ENCODE assay signal across 10 mouse cellular contexts in genomic region chr11:69109032-69109900, GRCm38 (mm10). TPM values are rescaled to one million over a fixed set of nuclear protein-coding genes. Genes with fewer than 3 reads are reported as not detected.
DNase-seq lines count a peak whose midpoint lies in the region; ATAC-seq lines count a peak whose summit lies in the region.
"Had no signal": no experiment of that assay in that cellular context is flagged by ENCODE, and none has a peak within 500 bp of the region (broad histone marks: within the 10 kb centered on the region; RNA-seq: fewer than 3 reads in every experiment).

No protein-coding gene starts in this region.

- H3K27me3 ChIP-seq in hindbrain, embryonic 13.5 days, result peaks cover 24% of the 10 kb centered on the region; the same call in 1 of the 2 replicates
- H3K27me3 ChIP-seq in hindbrain, embryonic 14.5 days (ENCODE audit: control insufficient read depth, insufficient read depth, low read length), result no peaks in the 10 kb centered on the region
- H3K27me3 ChIP-seq in stomach, embryonic 15.5 days (replicated peaks), result no peaks in the 10 kb centered on the region

- peaks cover 11% of the 10 kb centered on the region for H3K4me1 ChIP-seq in hindbrain, embryonic 13.5 days (replicated peaks)
- H3K4me1 ChIP-seq in hindbrain, embryonic 14.5 days (replicated peaks; ENCODE audit: control insufficient read depth, insufficient read depth, low read length), result no peaks in the 10 kb centered on the region
- H3K4me1 ChIP-seq in stomach, embryonic 15.5 days, result peaks cover 9% of the 10 kb centered on the region; the same call in 1 of the 2 replicates

- ATAC-seq in cerebellum, adult (ENCODE audit: insufficient number of reproducible peaks, low FRiP score, low TSS enrichment), result no peak
- 0 out of 2 replicates have a peak, but pooled peaks have one; percentile 44 for ATAC-seq in hindbrain, embryonic 13.5 days (ENCODE audit: low FRiP score)
- ATAC-seq in hindbrain, embryonic 14.5 days (ENCODE audit: low FRiP score), result no peak
- ATAC-seq in stomach, embryonic 15.5 days (ENCODE audit: insufficient read depth, low FRiP score, low read depth), result no peak
- ATAC-seq: forebrain, embryonic 16.5 days had no signal

- H3K4me3 ChIP-seq in hindbrain, embryonic 13.5 days, result no peak overlapping the region
- no peak overlapping the region for H3K4me3 ChIP-seq in hindbrain, embryonic 14.5 days (replicated peaks; ENCODE audit: low read length)
- H3K4me3 ChIP-seq in stomach, embryonic 15.5 days (replicated peaks), result no peak overlapping the region

- DNase-seq in cerebellum, adult 11-12 months, result peak; percentile 54
- no peak for DNase-seq in hindbrain, embryonic 14.5 days (ENCODE audit: low spot score)
- peak; percentile 7 for DNase-seq in right cerebral cortex, postnatal 25 days
- DNase-seq in right cerebral cortex, adult 18-20 months, result no peak
- no peak for DNase-seq in layer of hippocampus, postnatal 10 days (ENCODE audit: low spot score in 2 of 2)

- no peak overlapping the region for H3K27ac ChIP-seq in hindbrain, embryonic 13.5 days
- no peak overlapping the region for H3K27ac ChIP-seq in hindbrain, embryonic 14.5 days
- 0 out of 2 replicates have a peak overlapping the region, but pooled peaks have one; percentile 63 for H3K27ac ChIP-seq in stomach, embryonic 15.5 days

- no peak overlapping the region for H3K4me2 ChIP-seq in hindbrain, embryonic 13.5 days
- H3K4me2 ChIP-seq in hindbrain, embryonic 14.5 days (replicated peaks), result no peak overlapping the region
- no peak overlapping the region for H3K4me2 ChIP-seq in stomach, embryonic 15.5 days

- 86% methylated on average over 13 of the region's 13 CpGs for WGBS in hindbrain, embryonic 13.5 days
- 81% methylated on average over 13 of the region's 13 CpGs for whole genome bisulfite sequencing in hindbrain, embryonic 14.5 days
- 79% methylated on average over 13 of the region's 13 CpGs for WGBS in stomach, embryonic 15.5 days

- no peak overlapping the region for H3K9ac ChIP-seq in hindbrain, embryonic 13.5 days
- H3K9ac ChIP-seq in hindbrain, embryonic 14.5 days, result no peak overlapping the region
- no peak overlapping the region for H3K9ac ChIP-seq in stomach, embryonic 15.5 days

- peaks cover 53% of the 10 kb centered on the region for H3K36me3 ChIP-seq in hindbrain, embryonic 13.5 days
- H3K36me3 ChIP-seq in hindbrain, embryonic 14.5 days (replicated peaks; ENCODE audit: control insufficient read depth, insufficient read depth), result peaks cover 50% of the 10 kb centered on the region
- peaks cover 48% of the 10 kb centered on the region for H3K36me3 ChIP-seq in stomach, embryonic 15.5 days

- no peaks in the 10 kb centered on the region for H3K9me3 ChIP-seq in hindbrain, embryonic 13.5 days
- no peaks in the 10 kb centered on the region for H3K9me3 ChIP-seq in hindbrain, embryonic 14.5 days (ENCODE audit: control insufficient read depth, low read length)
- H3K9me3 ChIP-seq in stomach, embryonic 15.5 days, result no peaks in the 10 kb centered on the region

RNA-seq across cellular contexts. Expression of gene Hes7, which starts 10.9 kb away (rescaled TPM):
- polyA plus RNA-seq in hindbrain, embryonic 13.5 days (2015; fragmentation: Nextera tagmentation; extraction: Ambion mirVana), result 0.26 and 0.35 TPM in 2 replicates
- 0.43 and 0.52 TPM in 2 replicates for polyA plus RNA-seq in hindbrain, embryonic 14.5 days (2014; fragmentation: Nextera tagmentation; extraction: Ambion mirVana)
- polyA plus RNA-seq in stomach, embryonic 15.5 days (2015; fragmentation: Nextera tagmentation; extraction: Ambion mirVana), result 0.76 and 1.0 TPM in 2 replicates
- under 1 TPM; 0.54 to 0.96 TPM for total RNA-seq in layer of hippocampus, postnatal 10 days (2021)

RNA-seq across cellular contexts. Expression of gene 9130213A22Rik, which starts 13.1 kb away (rescaled TPM):
- 0.13 and 0.25 TPM in 2 replicates for polyA plus RNA-seq in hindbrain, embryonic 13.5 days (2015; fragmentation: Nextera tagmentation; extraction: Ambion mirVana)
- 0.39 and 0.56 TPM in 2 replicates for polyA plus RNA-seq in hindbrain, embryonic 14.5 days (2014; fragmentation: Nextera tagmentation; extraction: Ambion mirVana)
- 0.37 TPM in 2 replicates for polyA plus RNA-seq in stomach, embryonic 15.5 days (2015; fragmentation: Nextera tagmentation; extraction: Ambion mirVana)
- under 1 TPM; 0.59 to 0.89 TPM for total RNA-seq in layer of hippocampus, postnatal 10 days (2021)

RNA-seq across cellular contexts. Expression of gene Per1, which starts 14.2 kb away (rescaled TPM):
- polyA plus RNA-seq in hindbrain, embryonic 13.5 days (2015; fragmentation: Nextera tagmentation; extraction: Ambion mirVana), result 7.4 and 9.4 TPM in 2 replicates
- 9.6 and 10.1 TPM in 2 replicates for polyA plus RNA-seq in hindbrain, embryonic 14.5 days (2014; fragmentation: Nextera tagmentation; extraction: Ambion mirVana)
- 15.4 and 20.3 TPM in 2 replicates for polyA plus RNA-seq in stomach, embryonic 15.5 days (2015; fragmentation: Nextera tagmentation; extraction: Ambion mirVana)
- 10 to 100 TPM; 54.4 to 67.2 TPM for total RNA-seq in layer of hippocampus, postnatal 10 days (2021)

RNA-seq across cellular contexts. Expression of gene Aloxe3, which starts 16.4 kb away (rescaled TPM):
- 0.71 and 1.3 TPM in 2 replicates for polyA plus RNA-seq in hindbrain, embryonic 13.5 days (2015; fragmentation: Nextera tagmentation; extraction: Ambion mirVana)
- 4.3 and 4.9 TPM in 2 replicates for polyA plus RNA-seq in hindbrain, embryonic 14.5 days (2014; fragmentation: Nextera tagmentation; extraction: Ambion mirVana)
- 0.27 and 1.2 TPM in 2 replicates for polyA plus RNA-seq in stomach, embryonic 15.5 days (2015; fragmentation: Nextera tagmentation; extraction: Ambion mirVana)
- total RNA-seq in layer of hippocampus, postnatal 10 days (2021), result 1 to 10 TPM; 5.8 to 6.6 TPM
- total RNA-seq: neutrophil, adult 5-6 weeks had no signal

RNA-seq across cellular contexts. Expression of gene Vamp2, which starts 21.0 kb away (rescaled TPM):
- 217 and 227 TPM in 2 replicates for polyA plus RNA-seq in hindbrain, embryonic 13.5 days (2015; fragmentation: Nextera tagmentation; extraction: Ambion mirVana)
- 324 and 368 TPM in 2 replicates for polyA plus RNA-seq in hindbrain, embryonic 14.5 days (2014; fragmentation: Nextera tagmentation; extraction: Ambion mirVana)
- polyA plus RNA-seq in stomach, embryonic 15.5 days (2015; fragmentation: Nextera tagmentation; extraction: Ambion mirVana), result 68.5 and 84.6 TPM in 2 replicates
- total RNA-seq in layer of hippocampus, postnatal 10 days (2021), result 1,000 to 10,000 TPM in 1 of 2 experiments, 100 to 1,000 TPM in 1; 909 to 1,029 TPM

Comparison
In these comparisons a context has a peak if more than half of its experiments do, and no peak if none do; other contexts are left out.
1. DNase-seq: peak in cerebellum, adult 11-12 months (single experiment) and right cerebral cortex, postnatal 25 days (single experiment); none in hindbrain, embryonic 14.5 days (single experiment), right cerebral cortex, adult 18-20 months (single experiment) and layer of hippocampus, postnatal 10 days (0 of 2).